Mouse (Mus musculus): ENCODE data around the gene Btbd9. TPM values are rescaled to one million over a fixed set of nuclear protein-coding genes. Genes with fewer than 3 reads are reported as not detected.

Gene Btbd9
- polyA plus RNA-seq, 1 experiment from 2014 or later = 40.9 TPM

DNA sequence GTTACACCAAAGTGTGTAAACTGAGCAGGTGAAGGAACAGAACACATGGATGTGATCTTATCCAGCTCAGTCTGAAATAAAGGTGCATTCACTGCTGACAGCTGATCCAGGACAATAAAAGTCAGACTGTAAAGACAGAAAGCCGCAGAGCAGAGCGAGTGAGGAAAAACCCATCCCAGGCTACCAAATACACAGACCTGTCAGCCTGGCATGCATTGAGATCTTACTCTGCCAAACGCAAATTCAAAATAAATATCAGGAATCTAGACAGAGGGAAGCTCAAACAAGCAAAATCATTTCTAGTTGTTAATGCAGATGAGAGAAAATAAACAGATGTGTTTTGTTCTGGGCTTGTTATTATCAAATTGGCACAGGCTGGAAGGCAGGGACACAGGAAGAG lies 187.9 kb downstream of the Btbd9 start:
- Histone ChIP-seq H3K4me1 (ENCODE audit: control insufficient read depth in 2 of 2, insufficient read depth in 2 of 2, low read length in 2 of 2) (no peaks in the 10 kb centered on the region), H3K4me2 (ENCODE audit: low read length) (no peak overlapping the region), H3K4me3 (ENCODE audit: control insufficient read depth in 1 of 2, insufficient read depth in 1 of 2, low read depth in 1 of 2, low read length in 2 of 2) (no peak overlapping the region), H3K27me3 (ENCODE audit: control insufficient read depth, insufficient read depth, low read length) (no peaks in the 10 kb centered on the region), H3K9me3 (ENCODE audit: control insufficient read depth, low read length) (no peaks in the 10 kb centered on the region), H3K9ac (ENCODE audit: low read length) (no peak overlapping the region), H3K36me3 (ENCODE audit: control insufficient read depth, insufficient read depth, low read length) (no peaks in the 10 kb centered on the region), H3K27ac (replicated peaks in 1 of 2; ENCODE audit: control insufficient read depth in 1 of 2, insufficient read depth in 1 of 2, low read depth in 2 of 2, low read length in 2 of 2) (no peak overlapping the region)
- ATAC-seq (ENCODE audit: insufficient number of reproducible peaks, insufficient read depth, low FRiP score, low read depth) = no peak
- 90% methylated on average over 3 of the region's 3 CpGs for WGBS

DNA sequence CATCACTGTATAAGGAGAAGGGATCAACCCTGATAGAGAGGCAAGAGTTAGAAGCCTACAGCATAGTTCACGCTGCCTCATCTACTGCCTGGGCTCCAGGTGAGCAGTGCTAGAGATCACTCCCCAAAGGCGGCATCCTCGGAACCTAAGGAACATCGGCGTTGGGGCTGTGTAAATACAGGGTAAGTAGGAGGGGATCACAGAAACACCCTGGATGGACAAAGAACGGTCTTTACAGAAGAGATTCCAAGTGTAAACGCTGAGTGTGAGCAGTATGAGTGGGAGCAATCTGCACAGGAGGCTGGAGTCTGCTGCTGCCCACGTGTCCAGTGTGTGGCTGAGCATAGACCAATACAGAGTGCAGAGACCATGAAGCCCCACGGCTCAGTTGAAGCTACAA lies 190.0 kb downstream of the Btbd9 start:
- Histone ChIP-seq H3K4me1 (ENCODE audit: control insufficient read depth in 2 of 2, insufficient read depth in 2 of 2, low read length in 2 of 2) (no peaks in the 10 kb centered on the region), H3K36me3 (ENCODE audit: control insufficient read depth, insufficient read depth, low read length) (no peaks in the 10 kb centered on the region), H3K27ac (replicated peaks in 1 of 2; ENCODE audit: control insufficient read depth in 1 of 2, insufficient read depth in 1 of 2, low read depth in 2 of 2, low read length in 2 of 2) (no peak overlapping the region), H3K27me3 (ENCODE audit: control insufficient read depth, insufficient read depth, low read length) (no peaks in the 10 kb centered on the region), H3K9ac (ENCODE audit: low read length) (no peak overlapping the region), H3K4me3 (ENCODE audit: control insufficient read depth in 1 of 2, insufficient read depth in 1 of 2, low read depth in 1 of 2, low read length in 2 of 2) (no peak overlapping the region), H3K9me3 (ENCODE audit: control insufficient read depth, low read length) (no peaks in the 10 kb centered on the region), H3K4me2 (ENCODE audit: low read length) (no peak overlapping the region)
- no peak for ATAC-seq (ENCODE audit: insufficient number of reproducible peaks, insufficient read depth, low FRiP score, low read depth)
- WGBS = 91% methylated on average over 9 of the region's 9 CpGs

DNA sequence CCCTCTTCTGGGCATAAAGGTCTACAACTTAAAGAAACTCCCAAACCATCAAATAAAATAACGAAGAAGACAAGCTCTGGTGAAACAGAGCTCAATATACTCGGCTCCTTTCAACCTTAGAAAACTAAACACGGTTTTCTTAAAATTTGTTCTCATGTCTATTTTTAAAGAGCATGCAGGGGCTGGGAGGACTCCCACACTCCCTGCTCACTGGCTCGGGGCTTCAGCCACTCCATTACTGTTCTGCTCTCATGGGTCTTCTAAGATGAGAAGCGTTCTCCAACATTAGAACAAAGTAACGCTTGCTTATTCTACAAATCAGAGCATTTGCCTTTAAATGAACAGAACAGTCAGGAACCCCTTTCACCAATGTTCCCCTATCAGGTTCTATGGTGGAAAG lies 192.6 kb downstream of the Btbd9 start:
- Histone ChIP-seq H3K36me3 (ENCODE audit: control insufficient read depth, insufficient read depth, low read length) (no peaks in the 10 kb centered on the region), H3K9me3 (ENCODE audit: control insufficient read depth, low read length) (no peaks in the 10 kb centered on the region), H3K4me3 (ENCODE audit: control insufficient read depth in 1 of 2, insufficient read depth in 1 of 2, low read depth in 1 of 2, low read length in 2 of 2) (no peak overlapping the region), H3K27ac (replicated peaks in 1 of 2; ENCODE audit: control insufficient read depth in 1 of 2, insufficient read depth in 1 of 2, low read depth in 2 of 2, low read length in 2 of 2) (no peak overlapping the region), H3K4me1 (ENCODE audit: control insufficient read depth in 2 of 2, insufficient read depth in 2 of 2, low read length in 2 of 2) (no peaks in the 10 kb centered on the region), H3K27me3 (ENCODE audit: control insufficient read depth, insufficient read depth, low read length) (no peaks in the 10 kb centered on the region), H3K4me2 (ENCODE audit: low read length) (no peak overlapping the region), H3K9ac (ENCODE audit: low read length) (no peak overlapping the region)
- 88% methylated on average over 6 of the region's 6 CpGs for WGBS
- ATAC-seq (ENCODE audit: insufficient number of reproducible peaks, insufficient read depth, low FRiP score, low read depth) = no peak

DNA sequence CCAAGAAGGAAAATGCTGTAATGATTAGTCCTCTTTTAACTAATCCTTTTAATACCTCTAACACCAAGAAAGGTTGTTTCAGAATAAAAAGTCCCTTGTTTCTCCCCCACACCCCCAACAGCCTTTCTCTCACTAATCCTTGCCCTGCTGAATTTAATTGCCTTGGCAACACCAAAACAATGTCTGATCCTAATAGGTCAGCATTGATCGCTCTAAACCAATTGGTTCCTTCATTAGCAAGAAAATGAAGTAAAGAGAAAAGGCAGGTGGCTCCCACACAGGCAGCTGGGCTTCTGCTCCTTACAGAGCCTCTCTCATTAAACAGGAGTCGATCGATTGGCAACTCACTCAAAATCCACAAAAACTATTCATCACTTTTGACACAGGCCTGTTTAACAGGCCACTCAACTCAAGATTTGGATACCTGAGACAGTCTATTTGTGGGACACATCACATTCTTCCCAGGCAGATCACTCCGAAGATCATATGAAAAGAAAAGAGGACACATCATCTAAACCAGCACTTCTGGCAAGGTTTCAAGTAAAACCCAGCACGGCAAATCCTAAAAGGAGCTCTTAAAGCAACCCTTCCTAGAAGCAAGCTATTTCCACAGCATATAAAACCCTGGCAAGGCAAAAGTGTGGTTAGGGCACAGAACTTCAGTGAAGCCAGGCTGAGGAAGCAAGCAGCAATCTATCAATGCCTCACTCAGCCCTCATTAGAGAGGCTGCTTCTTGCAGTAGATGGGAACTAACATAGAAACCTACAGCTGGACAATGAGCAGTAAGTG lies 197.9 kb downstream of the Btbd9 start:
- Histone ChIP-seq H3K4me2 (ENCODE audit: low read length) (no peak overlapping the region), H3K9me3 (ENCODE audit: control insufficient read depth, low read length) (no peaks in the 10 kb centered on the region), H3K36me3 (ENCODE audit: control insufficient read depth, insufficient read depth, low read length) (no peaks in the 10 kb centered on the region), H3K9ac (ENCODE audit: low read length) (no peak overlapping the region), H3K27ac (replicated peaks in 1 of 2; ENCODE audit: control insufficient read depth in 1 of 2, insufficient read depth in 1 of 2, low read depth in 2 of 2, low read length in 2 of 2) (no peak overlapping the region), H3K4me3 (ENCODE audit: control insufficient read depth in 1 of 2, insufficient read depth in 1 of 2, low read depth in 1 of 2, low read length in 2 of 2) (no peak overlapping the region), H3K4me1 (ENCODE audit: control insufficient read depth in 2 of 2, insufficient read depth in 2 of 2, low read length in 2 of 2) (no peaks in the 10 kb centered on the region), H3K27me3 (ENCODE audit: control insufficient read depth, insufficient read depth, low read length) (no peaks in the 10 kb centered on the region)
- 62% methylated on average over 5 of the region's 5 CpGs for WGBS
- no peak for ATAC-seq (ENCODE audit: insufficient number of reproducible peaks, insufficient read depth, low FRiP score, low read depth)

DNA sequence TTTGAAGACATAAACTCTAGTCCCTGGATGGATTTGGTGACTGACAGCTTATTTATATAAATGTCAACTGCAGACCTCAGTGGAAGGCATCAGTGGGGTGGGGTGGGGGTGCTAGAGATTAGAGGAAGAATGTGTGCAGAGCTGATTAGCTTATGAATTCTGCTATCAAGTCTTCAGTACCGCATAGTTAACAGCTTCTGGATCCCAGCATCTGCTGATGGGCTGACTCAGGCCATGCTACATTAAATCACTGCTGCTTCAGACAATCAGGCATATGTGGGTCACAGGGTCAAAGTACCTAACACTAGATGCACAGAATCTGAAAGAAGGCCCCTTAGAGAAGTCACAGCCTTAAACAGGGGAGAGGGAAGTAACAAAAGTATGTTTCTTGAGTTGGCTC lies 198.5 kb downstream of the Btbd9 start:
- ATAC-seq (ENCODE audit: insufficient number of reproducible peaks, insufficient read depth, low FRiP score, low read depth) = no peak
- 8% methylated on average over 1 of the region's 1 CpGs for WGBS

DNA sequence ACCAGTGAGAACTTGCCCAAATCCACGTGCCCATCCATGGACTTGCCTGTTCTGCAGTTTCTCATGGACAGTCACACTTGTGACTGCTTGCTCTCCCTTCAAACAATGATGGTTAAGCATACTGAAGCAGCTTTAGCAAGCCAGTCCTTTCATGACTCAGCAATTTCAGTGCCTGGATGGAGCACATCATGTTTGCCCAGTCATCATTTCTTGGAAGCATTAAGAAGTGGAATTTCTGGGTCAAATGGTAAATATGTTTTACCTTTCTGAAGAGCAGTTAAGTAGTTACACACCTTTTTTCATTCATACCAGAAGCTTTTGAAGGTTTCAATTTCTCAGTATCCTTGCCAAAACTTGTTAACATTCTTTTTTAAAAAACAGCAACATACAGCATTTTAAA lies 201.2 kb downstream of the Btbd9 start:
- H3K36me3 ChIP-seq (ENCODE audit: control insufficient read depth, insufficient read depth, low read length) = no peaks in the 10 kb centered on the region
- H3K27me3 ChIP-seq (ENCODE audit: control insufficient read depth, insufficient read depth, low read length) = no peaks in the 10 kb centered on the region
- ATAC-seq (ENCODE audit: insufficient number of reproducible peaks, insufficient read depth, low FRiP score, low read depth) = no peak
- no peaks in the 10 kb centered on the region for H3K4me1 ChIP-seq (ENCODE audit: control insufficient read depth in 2 of 2, insufficient read depth in 2 of 2, low read length in 2 of 2)
- H3K9me3 ChIP-seq (ENCODE audit: control insufficient read depth, low read length) = no peaks in the 10 kb centered on the region
- no peak overlapping the region for H3K9ac ChIP-seq (ENCODE audit: low read length)
- WGBS = 69% methylated on average over 1 of the region's 1 CpGs
- no peak overlapping the region for H3K27ac ChIP-seq (replicated peaks in 1 of 2; ENCODE audit: control insufficient read depth in 1 of 2, insufficient read depth in 1 of 2, low read depth in 2 of 2, low read length in 2 of 2)
- H3K4me2 ChIP-seq (ENCODE audit: low read length) = no peak overlapping the region
- no peak overlapping the region for H3K4me3 ChIP-seq (ENCODE audit: control insufficient read depth in 1 of 2, insufficient read depth in 1 of 2, low read depth in 1 of 2, low read length in 2 of 2)

More for the DNA sequence above, 198.5 kb downstream of the Btbd9 start:
- no peak overlapping the region for H3K4me3 ChIP-seq (ENCODE audit: control insufficient read depth in 1 of 2, insufficient read depth in 1 of 2, low read depth in 1 of 2, low read length in 2 of 2)
- H3K9ac ChIP-seq (ENCODE audit: low read length) = no peak overlapping the region
- no peaks in the 10 kb centered on the region for H3K9me3 ChIP-seq (ENCODE audit: control insufficient read depth, low read length)
- H3K27me3 ChIP-seq (ENCODE audit: control insufficient read depth, insufficient read depth, low read length) = no peaks in the 10 kb centered on the region
- H3K4me2 ChIP-seq (ENCODE audit: low read length) = no peak overlapping the region
- H3K27ac ChIP-seq (replicated peaks in 1 of 2; ENCODE audit: control insufficient read depth in 1 of 2, insufficient read depth in 1 of 2, low read depth in 2 of 2, low read length in 2 of 2) = no peak overlapping the region
- no peaks in the 10 kb centered on the region for H3K36me3 ChIP-seq (ENCODE audit: control insufficient read depth, insufficient read depth, low read length)
- H3K4me1 ChIP-seq (ENCODE audit: control insufficient read depth in 2 of 2, insufficient read depth in 2 of 2, low read length in 2 of 2) = no peaks in the 10 kb centered on the region

DNA sequence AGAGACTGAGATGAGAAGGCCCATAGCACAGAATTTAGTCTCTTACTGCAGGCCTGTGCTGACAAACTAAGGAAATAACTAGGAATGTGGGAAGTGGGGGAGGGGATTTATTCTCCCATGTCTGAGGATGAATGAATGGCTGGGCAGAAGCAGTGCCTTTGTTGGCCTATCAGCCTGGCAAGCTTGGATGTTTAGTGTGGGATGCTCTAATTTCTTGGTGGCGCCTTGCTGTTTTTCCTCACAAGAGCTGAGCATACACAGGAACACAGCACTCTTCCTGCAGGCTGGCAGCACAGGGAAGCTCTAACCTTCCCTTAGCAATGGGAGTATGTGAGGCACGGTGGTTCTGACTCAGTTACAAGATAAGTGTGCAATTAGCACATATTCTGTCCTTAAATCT lies 207.7 kb downstream of the Btbd9 start:
- no peak for ATAC-seq (ENCODE audit: insufficient number of reproducible peaks, insufficient read depth, low FRiP score, low read depth)
- WGBS = 24% methylated on average over 2 of the region's 2 CpGs
- no peaks in the 10 kb centered on the region for H3K27me3 ChIP-seq (ENCODE audit: control insufficient read depth, insufficient read depth, low read length)
- no peaks in the 10 kb centered on the region for H3K36me3 ChIP-seq (ENCODE audit: control insufficient read depth, insufficient read depth, low read length)
- H3K27ac ChIP-seq (replicated peaks in 1 of 2; ENCODE audit: control insufficient read depth in 1 of 2, insufficient read depth in 1 of 2, low read depth in 2 of 2, low read length in 2 of 2) = no peak overlapping the region
- H3K9me3 ChIP-seq (ENCODE audit: control insufficient read depth, low read length) = no peaks in the 10 kb centered on the region
- no peak overlapping the region for H3K4me2 ChIP-seq (ENCODE audit: low read length)
- H3K4me1 ChIP-seq (ENCODE audit: control insufficient read depth in 2 of 2, insufficient read depth in 2 of 2, low read length in 2 of 2) = peaks cover 0 to 2% of the 10 kb centered on the region in 2 experiments; a peak in 2 of 4 replicates
- H3K9ac ChIP-seq (ENCODE audit: low read length) = no peak overlapping the region
- H3K4me3 ChIP-seq (ENCODE audit: control insufficient read depth in 1 of 2, insufficient read depth in 1 of 2, low read depth in 1 of 2, low read length in 2 of 2) = no peak overlapping the region

DNA sequence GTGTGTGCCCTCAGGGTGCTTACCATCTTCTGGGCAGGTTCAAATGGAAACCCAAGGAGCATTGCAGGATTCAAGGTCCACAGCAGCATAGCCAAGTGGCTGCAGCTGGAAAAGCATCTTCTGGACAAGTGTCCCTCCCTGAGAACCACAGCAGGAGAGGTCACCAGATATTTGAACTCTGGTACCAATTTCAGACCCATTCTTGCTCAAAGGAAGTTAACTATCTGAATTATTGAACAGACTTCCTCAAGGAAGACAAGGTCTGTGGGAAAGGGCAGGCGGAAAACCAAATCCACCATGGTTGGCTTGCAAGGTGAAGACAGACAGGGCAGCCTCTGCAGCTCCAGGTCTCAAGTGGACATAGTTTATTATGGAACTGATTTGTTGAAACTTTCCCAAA lies 211.6 kb downstream of the Btbd9 start:
- Histone ChIP-seq H3K27me3 (ENCODE audit: control insufficient read depth, insufficient read depth, low read length) (no peaks in the 10 kb centered on the region), H3K27ac (replicated peaks in 1 of 2; ENCODE audit: control insufficient read depth in 1 of 2, insufficient read depth in 1 of 2, low read depth in 2 of 2, low read length in 2 of 2) (no peak overlapping the region), H3K9me3 (ENCODE audit: control insufficient read depth, low read length) (no peaks in the 10 kb centered on the region), H3K4me2 (ENCODE audit: low read length) (no peak overlapping the region), H3K4me1 (ENCODE audit: control insufficient read depth in 2 of 2, insufficient read depth in 2 of 2, low read length in 2 of 2) (peaks cover 0 to 2% of the 10 kb centered on the region in 2 experiments; a peak in 2 of 4 replicates), H3K4me3 (ENCODE audit: control insufficient read depth in 1 of 2, insufficient read depth in 1 of 2, low read depth in 1 of 2, low read length in 2 of 2) (no peak overlapping the region), H3K9ac (ENCODE audit: low read length) (no peak overlapping the region), H3K36me3 (ENCODE audit: control insufficient read depth, insufficient read depth, low read length) (no peaks in the 10 kb centered on the region)
- 87% methylated on average over 1 of the region's 1 CpGs for WGBS
- no peak for ATAC-seq (ENCODE audit: insufficient number of reproducible peaks, insufficient read depth, low FRiP score, low read depth)

All from heart, embryonic 14.5 days (tissue).